Mouse (Mus musculus) lung, adult 2 months (tissue): ENCODE data around the gene Mgam.

ENCODE experiments used
- CTCF ChIP-seq: fragments of 200-500 bp; IDR thresholded peaks from 2 replicates; pipeline ENCODE4 v1.5.1; 2011; ENCODE audit warnings: mild to moderate bottlenecking, low read length, control low read depth; ENCODE audit not compliant: insufficient read depth
- POLR2A ChIP-seq: fragments of 200-500 bp; IDR thresholded peaks from 2 replicates; pipeline ENCODE4 v1.6.1; 2011; ENCODE audit warnings: low read depth, mild to moderate bottlenecking, control low read depth, low read length, borderline replicate concordance; ENCODE audit errors: extremely low read depth

- TF ChIP-seq CTCF (no peak), POLR2A (no peak)
Observed at GRCm38 (mm10) chr6:40588346-40588745, 40.3 kb upstream of the Mgam start.
